Mouse (Mus musculus) ES-Bruce4 (cell line): Measurements from ENCODE around the gene Mgat5. TPM values are rescaled to one million over a fixed set of nuclear protein-coding genes. Genes with fewer than 3 reads are reported as not detected.

Source experiments
- H3K27ac ChIP-seq: 2 replicates; pipeline ENCODE4 v1.5.1; 2012; ENCODE audit warnings: low read length, inconsistent platforms; ENCODE audit not compliant: insufficient read depth
- H3K27me3 ChIP-seq: 2 replicates; pipeline ENCODE4 v1.6.1; 2012; ENCODE audit warnings: mild to moderate bottlenecking, low read length, inconsistent platforms; ENCODE audit not compliant: control insufficient read depth, poor library complexity, insufficient read depth, severe bottlenecking
- H3K36me3 ChIP-seq: 2 replicates; pipeline ENCODE4 v1.6.1; 2012; ENCODE audit warnings: inconsistent platforms, mild to moderate bottlenecking, low read length, moderate library complexity; ENCODE audit not compliant: control insufficient read depth, poor library complexity, insufficient read depth, severe bottlenecking
- H3K4me1 ChIP-seq: one replicate; pipeline ENCODE4 v1.8.1; 2011; ENCODE audit warnings: low read length; ENCODE audit not compliant: control insufficient read depth, insufficient read depth
- H3K4me3 ChIP-seq: 2 replicates; pipeline ENCODE4 v1.5.1; 2011; ENCODE audit warnings: low read depth, mild to moderate bottlenecking, low read length
- H3K9ac ChIP-seq: 2 replicates; pipeline ENCODE4 v1.6.1; 2012; ENCODE audit warnings: low read depth, mild to moderate bottlenecking, inconsistent platforms; ENCODE audit not compliant: poor library complexity, severe bottlenecking
- H3K9me3 ChIP-seq: replicated peaks from 2 replicates; pipeline ENCODE4 v1.6.1; 2012; ENCODE audit warnings: mild to moderate bottlenecking, low read length, inconsistent platforms; ENCODE audit not compliant: control insufficient read depth, poor library complexity, insufficient read depth, severe bottlenecking
- CTCF ChIP-seq: IDR thresholded peaks from one replicate; pipeline ENCODE4 v1.8.1; 2011; ENCODE audit warnings: low read depth, low read length
- EP300 ChIP-seq: IDR thresholded peaks from 2 replicates; pipeline ENCODE4 v1.6.1; 2011; ENCODE audit warnings: low read depth, low read length; ENCODE audit not compliant: insufficient read depth
- POLR2A ChIP-seq: IDR thresholded peaks from one replicate; pipeline ENCODE4 v1.8.1; 2011; ENCODE audit warnings: low read length; ENCODE audit not compliant: insufficient read depth
- polyA plus RNA-seq: library from polyadenylated mRNA; stranded (reverse); fragments of >200 nt; gene quantifications from 2 replicates; pipeline ENCODE4 v1.2.4, GENCODE M21; 2011; ENCODE audit warnings: low read depth; ENCODE audit not compliant: missing spikeins, insufficient read depth, insufficient read length

Mgat5 gene
- polyA plus RNA-seq: 9.9 and 11.5 TPM in 2 replicates

DNA sequence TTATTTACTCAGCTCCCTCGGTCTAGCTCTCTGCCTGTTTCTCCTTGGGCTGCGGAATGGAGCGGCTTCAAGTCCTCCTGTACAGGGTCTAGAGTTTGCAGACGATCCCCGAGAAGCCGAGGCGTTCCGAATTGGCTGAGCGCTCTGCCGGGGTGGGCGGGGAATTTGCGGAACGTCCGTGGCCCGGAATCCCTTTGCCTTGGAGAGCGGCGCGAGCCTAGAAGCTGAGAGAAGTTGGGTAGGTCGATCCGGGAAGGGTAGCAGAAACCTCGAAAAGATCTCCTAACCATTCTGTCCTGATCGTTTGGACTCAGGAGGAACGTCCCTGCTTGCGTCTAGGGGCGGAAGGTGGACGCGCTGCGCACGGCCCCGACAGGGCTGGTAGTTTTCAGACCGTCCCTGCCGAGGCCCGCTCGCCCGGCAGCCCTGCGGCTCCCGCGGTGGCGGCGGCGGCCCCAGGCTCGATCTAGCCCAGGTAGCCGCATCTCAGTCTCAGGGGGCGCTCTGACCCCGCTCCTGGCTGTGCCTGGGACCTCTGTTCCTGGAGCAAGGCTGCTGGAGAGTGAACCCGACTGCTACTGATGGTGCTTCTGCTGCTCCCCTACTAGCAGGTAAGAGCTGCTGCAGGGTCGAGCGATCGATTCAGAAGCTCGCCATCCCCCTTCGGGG lies at the start of gene Mgat5:
Gene Mgat5 (plus strand): TSS at position 199 of the 669 bp plus-strand sequence.
- Histone ChIP-seq H3K9ac (peak within 1 kb of the TSS; percentile 84), H3K4me1 (peaks cover 2% of the 10 kb centered on the region), H3K27me3 (no peaks in the 10 kb centered on the region), H3K9me3 (no peaks in the 10 kb centered on the region), H3K4me3 (peak within 1 kb of the TSS; percentile 98), H3K27ac (peak within 1 kb of the TSS; percentile 95), H3K36me3 (no peaks in the 10 kb centered on the region)
- TF ChIP-seq CTCF: peak; percentile 7
- TF ChIP-seq POLR2A: no peak

DNA sequence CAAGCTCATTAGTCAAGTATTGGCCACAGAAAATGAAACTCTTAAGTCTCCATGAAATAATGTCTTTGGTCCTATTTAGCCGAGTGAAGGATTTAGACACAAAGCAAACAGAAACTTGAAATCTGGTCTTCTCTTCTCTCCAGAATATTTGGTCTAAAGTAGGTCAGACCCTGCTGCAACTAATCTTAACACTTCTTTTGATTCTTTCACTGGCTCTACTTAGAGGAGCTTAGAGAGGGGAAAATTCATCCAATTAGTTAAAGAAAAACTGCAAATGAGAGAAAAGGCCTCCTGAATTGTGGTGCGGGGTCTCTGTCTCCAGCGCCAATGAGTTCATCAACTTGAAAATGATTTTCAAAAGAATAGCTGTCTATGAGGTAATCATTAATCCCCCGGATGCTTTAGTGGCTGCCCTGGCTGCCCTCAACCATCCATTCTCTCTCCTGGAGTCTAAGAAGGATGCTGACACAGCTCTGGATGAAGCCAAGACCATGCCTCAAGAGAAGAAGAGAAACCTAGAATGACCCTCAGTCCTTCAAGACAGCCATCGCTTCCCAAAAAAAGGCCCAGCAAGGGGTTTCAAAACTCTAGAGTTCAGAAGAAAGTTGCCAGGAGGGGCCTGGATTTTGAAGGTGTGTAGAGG lies 44.6 kb upstream of the Mgat5 start:
- Histone ChIP-seq H3K9ac (no peak overlapping the region), H3K27me3 (no peaks in the 10 kb centered on the region), H3K36me3 (no peaks in the 10 kb centered on the region), H3K27ac (no peak overlapping the region), H3K4me1 (no peaks in the 10 kb centered on the region), H3K4me3 (no peak overlapping the region), H3K9me3 (no peaks in the 10 kb centered on the region)
- TF ChIP-seq CTCF (no peak), POLR2A (no peak), EP300 (no peak)

DNA sequence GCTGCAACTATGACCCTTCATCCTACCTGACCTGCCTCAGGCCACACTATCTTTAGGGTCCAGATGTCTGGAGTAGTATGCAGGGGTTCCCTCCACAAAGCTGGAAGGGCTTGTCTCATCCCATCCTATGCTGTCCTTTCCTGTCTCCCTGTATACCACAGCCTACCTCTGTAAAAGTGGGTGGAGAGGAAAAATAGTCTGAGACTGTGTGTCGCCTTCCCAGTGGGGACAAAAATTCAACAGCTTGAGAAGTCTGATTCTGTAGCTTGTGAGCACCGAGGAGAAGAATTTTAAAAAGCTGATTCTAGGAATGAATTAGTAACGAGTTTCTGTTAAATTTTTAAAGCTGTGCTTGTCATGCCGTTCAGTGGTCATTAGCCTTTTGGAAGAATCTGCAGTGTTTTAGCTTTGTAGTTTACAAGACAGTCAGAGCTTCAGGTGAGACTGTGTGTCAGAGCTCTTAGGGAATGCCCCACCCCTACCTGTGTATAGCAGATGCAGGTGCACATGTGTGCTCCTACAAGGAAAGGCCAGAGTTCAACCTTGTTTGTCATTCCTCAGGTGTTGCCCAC lies 40.1 kb upstream of the Mgat5 start:
- H3K27ac ChIP-seq: no peak overlapping the region
- TF ChIP-seq EP300 (no peak), CTCF (no peak), POLR2A (no peak)
- H3K9ac ChIP-seq: no peak overlapping the region
- no peaks in the 10 kb centered on the region for H3K4me1 ChIP-seq
- H3K9me3 ChIP-seq: 0 out of 2 replicates have a peak, but pooled peaks cover 3% of the 10 kb centered on the region
- H3K27me3 ChIP-seq: no peaks in the 10 kb centered on the region
- H3K36me3 ChIP-seq: no peaks in the 10 kb centered on the region
- H3K4me3 ChIP-seq: no peak overlapping the region

DNA sequence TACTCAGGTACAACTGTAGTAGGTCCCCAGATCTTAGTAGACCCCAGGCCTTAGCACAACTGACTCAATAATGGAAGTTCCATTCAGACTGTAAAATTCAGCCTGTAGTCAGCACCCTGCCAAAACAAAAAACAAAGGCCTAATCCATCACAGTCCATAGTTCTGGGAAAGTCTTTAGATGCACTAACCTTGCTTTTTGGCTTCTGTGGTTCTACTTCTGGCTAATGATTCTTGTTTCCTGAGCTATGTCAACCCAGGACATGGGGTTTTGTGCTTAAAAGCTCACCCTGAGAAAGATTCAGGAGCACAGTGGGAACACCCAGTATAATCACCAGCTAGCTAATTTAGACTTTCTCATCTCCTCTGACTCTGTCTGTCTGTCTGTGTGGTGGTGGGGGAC lies 38.3 kb upstream of the Mgat5 start:
- H3K9me3 ChIP-seq: 0 out of 2 replicates have a peak, but pooled peaks cover 8% of the 10 kb centered on the region
- TF ChIP-seq POLR2A (no peak), CTCF (no peak), EP300 (no peak)
- H3K4me3 ChIP-seq: no peak overlapping the region
- H3K4me1 ChIP-seq: no peaks in the 10 kb centered on the region
- no peaks in the 10 kb centered on the region for H3K36me3 ChIP-seq
- H3K27me3 ChIP-seq: no peaks in the 10 kb centered on the region
- no peak overlapping the region for H3K27ac ChIP-seq
- no peak overlapping the region for H3K9ac ChIP-seq

DNA sequence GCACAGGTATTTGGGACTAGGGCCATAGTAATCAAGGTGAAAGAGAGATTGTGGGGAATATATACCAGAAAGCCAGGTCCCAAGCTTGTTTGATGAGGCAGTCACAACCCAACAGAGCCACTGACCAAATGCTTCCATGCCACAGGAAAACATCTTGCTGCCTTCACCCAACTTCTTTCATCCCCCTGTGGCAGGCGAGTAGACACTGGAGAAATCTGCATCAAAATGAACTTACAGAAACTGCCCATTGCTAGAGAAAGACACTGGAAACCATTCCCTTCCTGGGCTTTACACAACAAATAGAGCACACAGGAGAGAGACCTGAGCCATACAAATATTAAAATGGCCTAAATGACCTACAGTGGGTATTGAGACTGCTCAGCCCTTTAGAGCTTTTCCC lies 37.2 kb upstream of the Mgat5 start:
- Histone ChIP-seq H3K27me3 (no peaks in the 10 kb centered on the region), H3K9ac (no peak overlapping the region), H3K4me3 (no peak overlapping the region), H3K27ac (no peak overlapping the region), H3K36me3 (no peaks in the 10 kb centered on the region), H3K4me1 (no peaks in the 10 kb centered on the region), H3K9me3 (0 out of 2 replicates have a peak, but pooled peaks cover 8% of the 10 kb centered on the region)
- TF ChIP-seq POLR2A: no peak
- no peak for TF ChIP-seq CTCF
- TF ChIP-seq EP300: no peak

DNA sequence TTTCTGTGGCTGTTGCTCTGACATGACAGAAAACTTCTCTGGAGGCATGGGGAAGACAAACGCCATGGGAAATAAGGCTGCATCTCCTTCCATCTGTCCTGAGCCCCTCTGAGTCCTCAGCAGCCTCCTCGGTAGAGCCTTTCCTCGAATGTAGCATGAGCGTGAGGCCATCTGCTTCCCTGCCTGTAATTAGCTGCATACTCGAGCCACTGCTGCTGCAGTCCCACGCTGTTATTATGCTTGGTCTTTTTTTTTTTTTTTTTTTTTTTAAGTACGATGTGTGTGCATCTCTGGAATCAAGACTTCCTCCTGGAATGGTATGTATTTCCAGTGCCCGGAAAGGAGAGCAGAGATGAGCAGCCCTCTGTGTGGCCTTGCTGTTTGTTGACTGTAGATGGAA lies 36.6 kb upstream of the Mgat5 start:
- H3K9me3 ChIP-seq: 0 out of 2 replicates have a peak, but pooled peaks cover 8% of the 10 kb centered on the region
- no peak overlapping the region for H3K4me3 ChIP-seq
- TF ChIP-seq EP300 (no peak), POLR2A (no peak), CTCF (no peak)
- H3K36me3 ChIP-seq: no peaks in the 10 kb centered on the region
- H3K9ac ChIP-seq: no peak overlapping the region
- no peak overlapping the region for H3K27ac ChIP-seq
- H3K27me3 ChIP-seq: no peaks in the 10 kb centered on the region
- H3K4me1 ChIP-seq: no peaks in the 10 kb centered on the region
